Mouse (Mus musculus) megakaryocyte, embryonic 14.5 days (primary cell): ENCODE data around the gene Flrt2.

ENCODE experiments used
- FLI1 ChIP-seq: IDR thresholded peaks from 2 replicates; pipeline ENCODE4 v1.6.1; 2012; ENCODE audit warnings: low read length, inconsistent platforms, mixed read lengths
- GATA1 ChIP-seq: IDR thresholded peaks from 3 replicates; pipeline ENCODE4 v1.6.1; 2012; ENCODE audit warnings: mixed read lengths, low read length, inconsistent platforms, borderline replicate concordance

DNA sequence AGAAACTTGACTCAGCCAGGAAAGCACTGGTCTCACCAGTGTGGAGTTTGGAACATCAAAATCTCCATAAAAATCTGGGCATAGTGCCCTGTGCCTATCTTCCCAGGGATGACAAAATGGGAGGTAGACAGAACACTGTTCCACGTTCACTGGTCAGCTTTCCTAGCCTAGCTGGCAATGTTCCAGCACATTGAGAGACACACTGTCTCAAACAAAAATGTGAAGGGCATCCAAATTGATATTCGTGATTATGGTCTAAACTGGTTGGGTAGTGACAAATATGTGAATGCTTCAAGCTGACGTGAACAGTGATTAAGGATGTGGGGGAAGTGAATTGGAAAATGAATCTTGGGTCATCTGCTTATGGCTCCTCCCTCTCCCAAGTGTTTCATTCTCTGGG lies 78.2 kb downstream of the Flrt2 start:
- no peak for TF ChIP-seq GATA1
- TF ChIP-seq FLI1: no peak
